Mouse (Mus musculus) brain, embryonic 14.5 days (tissue): ENCODE results near the gene Il1rl1.

Source experiments
- CTCF ChIP-seq: fragments of 200-500 bp; IDR thresholded peaks from 2 replicates; pipeline ENCODE4 v1.5.1; 2012; ENCODE audit warnings: inconsistent platforms, mild to moderate bottlenecking, moderate library complexity, borderline replicate concordance; ENCODE audit not compliant: insufficient read depth, insufficient read length; ENCODE audit errors: extremely low read depth
- POLR2A ChIP-seq: fragments of 200-500 bp; IDR thresholded peaks from 2 replicates; pipeline ENCODE4 v1.6.1; 2012; ENCODE audit warnings: mild to moderate bottlenecking, inconsistent platforms, borderline replicate concordance; ENCODE audit not compliant: poor library complexity, insufficient read depth, insufficient read length, severe bottlenecking; ENCODE audit errors: extremely low read depth

DNA sequence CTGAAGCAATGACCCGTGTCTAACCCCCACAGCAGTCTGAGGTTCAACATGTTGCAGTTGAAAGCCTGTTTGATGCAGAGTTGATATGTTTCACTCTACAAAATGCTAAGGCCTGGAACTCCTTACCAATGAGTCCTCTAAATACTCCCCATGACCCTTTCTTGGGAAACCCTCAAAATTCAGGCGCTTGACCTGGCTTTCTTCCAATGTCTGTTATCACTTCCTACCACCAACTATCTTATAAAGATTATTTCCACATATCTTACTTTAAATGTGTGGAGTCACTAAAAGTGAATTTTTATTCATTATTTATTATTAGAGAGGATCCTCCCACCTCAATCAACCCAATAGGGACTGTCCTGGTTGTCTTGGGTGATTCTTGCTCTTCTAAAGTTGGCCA, 2.8 kb downstream of the Il1rl1 start:
- TF ChIP-seq CTCF (no peak), POLR2A (no peak)
